Mouse (Mus musculus): ENCODE data around the gene Mab21l3.

The Mab21l3 gene

DNA sequence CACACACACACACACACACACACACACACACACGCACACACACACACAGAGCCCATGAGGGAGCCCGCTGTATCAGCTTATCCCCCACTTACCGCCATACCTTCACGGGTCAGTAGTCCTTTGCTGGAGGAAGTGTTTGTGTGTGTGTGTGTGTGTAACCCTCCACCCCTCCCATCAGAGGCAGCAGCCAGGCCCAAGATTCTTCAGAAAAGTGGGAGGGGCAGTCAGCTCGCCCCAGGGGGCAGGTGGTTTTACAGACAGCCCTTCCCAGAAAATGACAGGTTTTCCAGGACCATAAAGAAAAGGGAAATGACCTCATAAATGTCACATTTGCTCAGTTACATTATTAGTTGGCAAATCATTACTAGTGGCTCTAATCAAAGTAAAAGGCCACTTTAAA lies at the start of gene Mab21l3:
TSS of gene Mab21l3 (minus strand) at position 144 of the 400 bp plus-strand sequence.
- DNase-seq, result no peak

GRCm38 (mm10) chr3:101897377-101897974 lies 48.7 kb upstream of the Mab21l3 start:
- DNase-seq, result no peak

DNA sequence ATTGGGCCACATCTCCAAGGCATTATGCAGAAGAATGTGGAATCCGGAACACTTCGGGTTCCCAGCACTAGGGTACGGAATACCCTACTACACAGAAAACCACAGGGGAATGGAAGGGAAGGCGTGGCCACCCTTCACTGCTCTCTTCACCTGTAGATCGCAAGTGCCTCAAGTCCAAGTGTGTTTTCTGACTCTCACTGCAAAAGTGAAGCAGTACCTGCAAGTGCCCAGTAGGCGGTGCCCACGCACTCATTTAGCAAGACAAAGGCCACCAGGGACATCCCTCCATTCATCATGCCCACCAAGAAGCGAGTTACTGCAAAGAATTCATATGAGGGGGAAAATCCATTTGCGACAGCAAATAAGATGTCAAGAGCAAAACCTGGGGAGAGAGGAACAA lies 48.1 kb upstream of the Mab21l3 start:
- DNase-seq, result peak; percentile 91

GRCm38 (mm10) chr3:101895376-101895910 lies 46.7 kb upstream of the Mab21l3 start:
- no peak for DNase-seq

DNA sequence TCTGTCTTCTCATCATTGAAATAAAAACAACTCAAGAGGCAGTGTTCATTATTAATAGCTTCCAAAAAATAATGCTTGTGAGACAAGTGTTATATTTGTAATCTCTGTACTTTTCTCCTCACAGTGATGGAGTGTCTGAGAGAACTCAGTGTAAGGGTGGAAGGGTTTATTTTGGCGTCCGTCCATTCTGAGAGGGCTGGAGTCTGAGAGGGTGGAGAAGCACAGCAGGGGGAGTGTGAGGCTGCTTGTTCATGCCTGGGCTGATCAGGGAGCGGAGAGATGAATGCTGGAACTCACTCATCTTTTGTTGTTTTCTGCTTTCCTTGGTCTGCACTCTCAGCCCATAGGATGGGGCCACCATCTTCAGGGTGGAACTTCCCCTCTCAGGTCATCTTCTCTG lies 36.8 kb upstream of the Mab21l3 start:
- no peak for DNase-seq

DNA sequence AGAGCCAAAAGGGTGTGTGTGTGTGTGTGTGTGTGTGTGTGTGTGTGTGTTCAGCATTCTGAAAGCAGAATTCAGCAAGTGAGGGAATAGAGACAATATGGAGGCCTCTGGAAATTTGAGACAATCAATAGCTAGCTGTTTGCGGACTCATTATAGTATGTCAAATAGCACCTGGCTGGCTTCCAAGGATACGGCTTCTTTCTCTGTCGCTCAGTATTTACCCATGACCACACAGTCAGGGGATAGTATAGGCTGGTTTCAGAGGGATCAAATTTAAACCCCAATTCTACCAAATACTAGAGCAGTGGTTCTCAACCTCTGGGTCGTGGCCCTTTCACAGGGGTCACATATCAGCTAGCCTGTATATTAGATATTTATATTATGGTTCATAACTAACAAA lies 36.3 kb upstream of the Mab21l3 start:
- no peak for DNase-seq

DNA sequence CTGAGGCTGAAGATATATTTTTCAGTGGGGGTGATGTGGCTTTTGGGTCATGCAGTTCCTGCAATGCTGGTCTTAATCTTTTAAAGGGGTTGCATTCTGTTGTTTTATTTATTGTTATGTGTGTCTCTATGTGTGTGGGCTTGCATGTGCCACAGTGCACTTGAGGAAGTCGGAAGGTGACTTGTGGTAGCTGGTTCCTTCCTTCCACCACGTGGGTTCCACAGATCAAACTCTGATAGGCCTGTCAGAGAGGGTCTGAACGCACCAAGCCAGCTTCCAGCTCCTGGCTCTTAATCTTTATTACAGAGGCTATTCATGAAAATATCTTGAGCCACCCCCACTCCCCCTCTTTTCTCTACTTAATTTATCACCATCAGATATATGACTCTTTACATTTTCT lies 35.1 kb upstream of the Mab21l3 start:
- DNase-seq, result no peak

GRCm38 (mm10) chr3:101881721-101882120 lies 33.0 kb upstream of the Mab21l3 start:
- DNase-seq, result no peak

DNA sequence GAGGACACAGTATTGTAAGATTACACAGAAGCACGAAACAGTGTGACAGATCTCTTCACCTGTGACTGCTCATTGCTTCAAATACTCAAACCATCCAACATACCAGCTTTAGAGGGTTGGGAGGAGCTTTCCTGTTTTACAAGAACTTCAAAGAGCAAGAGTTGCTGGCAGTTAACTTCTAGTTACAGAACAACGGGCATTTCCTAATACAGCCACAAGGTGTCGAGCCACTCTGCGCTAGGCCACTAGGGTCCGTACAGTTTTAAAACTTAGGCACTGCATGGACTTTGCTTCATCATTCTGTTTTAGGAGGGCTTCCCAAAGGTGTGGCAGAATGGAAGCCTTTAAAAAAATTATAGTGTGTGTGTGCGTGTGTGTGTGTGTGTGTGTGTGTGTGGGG lies 32.1 kb upstream of the Mab21l3 start:
- no peak for DNase-seq

DNA sequence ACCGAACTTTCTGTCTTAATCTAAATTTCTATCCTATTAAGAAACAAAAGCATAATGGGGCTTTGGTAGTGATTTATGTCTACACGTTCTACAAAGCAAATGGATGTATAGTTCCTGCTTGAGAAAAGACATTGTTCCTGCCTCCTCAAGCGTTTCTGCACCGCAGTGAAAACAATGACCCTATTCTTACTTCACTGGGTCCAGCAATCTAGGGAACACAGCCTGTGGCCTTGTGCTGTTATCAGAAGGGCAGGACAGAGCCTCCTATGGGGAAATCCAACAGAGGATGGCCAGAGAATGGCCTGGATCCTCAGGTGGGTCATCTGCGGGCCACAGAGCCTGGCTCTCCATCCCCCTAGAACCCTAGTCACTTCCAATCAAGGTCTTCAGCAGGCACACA lies 29.4 kb upstream of the Mab21l3 start:
- DNase-seq, result no peak

DNA sequence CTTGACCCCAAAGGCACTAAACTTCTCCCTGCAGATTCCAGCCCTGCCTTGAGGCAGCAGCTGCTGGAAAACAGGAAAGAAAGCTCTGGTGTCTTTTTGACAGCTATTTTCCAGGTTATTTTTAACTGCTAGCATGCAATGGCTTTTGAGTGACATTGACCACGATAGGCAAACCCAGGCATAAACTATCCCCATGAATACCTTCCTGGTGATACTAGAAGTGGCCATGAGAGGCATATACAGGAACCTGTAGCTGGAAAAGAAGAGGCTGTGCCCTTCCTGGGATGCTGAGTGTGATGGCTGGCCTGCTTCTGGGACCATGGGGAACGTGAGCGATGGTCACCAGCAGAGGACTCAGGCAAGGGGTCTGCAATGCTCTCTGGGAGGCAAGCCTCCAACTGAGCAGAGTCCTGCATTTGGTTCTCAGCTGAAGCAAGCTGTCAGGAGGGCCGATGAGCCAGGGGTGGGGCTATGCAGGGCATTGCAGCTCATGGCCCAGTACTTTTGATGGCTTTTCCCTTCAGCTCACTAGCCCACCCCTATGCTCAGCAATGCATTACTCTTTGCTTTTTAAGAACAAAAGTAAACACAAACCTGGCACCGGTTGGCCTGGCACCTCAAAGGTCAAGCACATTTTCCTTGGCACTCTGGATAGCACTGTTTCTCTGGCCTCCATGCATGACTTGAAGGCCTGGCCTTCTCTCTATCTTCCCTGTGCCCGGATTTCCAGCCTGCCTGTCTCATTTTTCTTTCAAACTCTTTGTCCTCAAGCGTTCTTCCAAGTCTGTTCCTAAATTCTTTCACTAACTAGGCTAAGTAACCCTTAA lies 27.9 kb upstream of the Mab21l3 start:
- no peak for DNase-seq

DNA sequence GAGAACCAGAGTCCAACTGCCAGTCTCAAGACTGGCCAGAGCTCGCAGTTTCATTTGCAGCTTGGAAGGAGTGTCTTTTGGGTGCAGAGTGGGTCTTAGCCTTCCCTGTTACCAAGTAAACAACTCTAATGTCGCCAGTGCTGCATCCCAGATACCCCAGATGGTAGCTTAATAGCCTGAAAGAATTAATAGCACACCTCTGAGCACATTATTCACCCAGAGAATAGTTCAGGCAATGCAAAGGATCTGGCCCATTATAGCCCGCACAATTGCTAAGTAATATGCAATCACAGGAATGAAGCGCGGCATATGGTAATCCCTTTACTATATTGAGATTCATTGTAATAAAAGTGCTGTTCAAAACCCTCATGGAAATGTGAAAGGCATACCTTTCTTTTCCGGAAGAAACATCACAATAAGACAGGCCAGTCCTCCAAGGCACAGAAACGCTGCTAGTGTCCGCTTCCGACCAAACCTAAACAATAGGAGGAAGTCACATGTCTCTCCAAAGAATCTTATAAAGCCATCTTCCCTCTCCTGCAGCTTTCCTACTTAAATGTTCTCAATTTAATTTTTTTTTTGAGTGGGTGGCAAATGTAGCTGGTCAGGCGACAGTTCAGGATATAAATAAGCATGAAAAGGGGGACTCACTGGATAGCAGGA lies 26.6 kb upstream of the Mab21l3 start:
- DNase-seq, result no peak

- no peak for DNase-seq
These were observed 24.4 kb upstream of the Mab21l3 start for GRCm38 (mm10) chr3:101873061-101873675.

GRCm38 (mm10) chr3:101871951-101872350 lies 23.2 kb upstream of the Mab21l3 start:
- no peak for DNase-seq

DNA sequence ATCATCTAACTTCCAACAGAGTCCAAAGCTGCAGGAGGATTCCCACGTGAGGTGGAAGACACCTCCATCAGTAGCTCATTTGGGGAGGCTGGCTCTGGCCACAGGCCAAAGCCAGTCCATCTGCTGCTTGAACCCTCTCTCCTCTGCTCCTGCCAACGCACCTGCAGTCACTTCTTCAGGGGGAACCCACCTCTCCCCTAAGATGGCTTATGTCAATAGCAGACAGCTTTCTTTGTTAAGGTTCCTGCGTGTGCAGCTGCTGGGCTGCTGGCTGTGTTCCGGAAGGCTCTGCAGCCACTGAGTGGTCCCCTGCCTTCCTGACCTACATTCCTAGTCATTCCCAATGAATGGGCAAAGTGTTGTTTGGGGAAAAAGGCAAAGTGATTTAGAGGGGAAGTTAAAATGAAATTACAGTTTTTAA lies 18.3 kb upstream of the Mab21l3 start:
- peak; percentile 88 for DNase-seq

- DNase-seq, result no peak
These were observed 13.1 kb upstream of the Mab21l3 start for GRCm38 (mm10) chr3:101861856-101862255.

DNA sequence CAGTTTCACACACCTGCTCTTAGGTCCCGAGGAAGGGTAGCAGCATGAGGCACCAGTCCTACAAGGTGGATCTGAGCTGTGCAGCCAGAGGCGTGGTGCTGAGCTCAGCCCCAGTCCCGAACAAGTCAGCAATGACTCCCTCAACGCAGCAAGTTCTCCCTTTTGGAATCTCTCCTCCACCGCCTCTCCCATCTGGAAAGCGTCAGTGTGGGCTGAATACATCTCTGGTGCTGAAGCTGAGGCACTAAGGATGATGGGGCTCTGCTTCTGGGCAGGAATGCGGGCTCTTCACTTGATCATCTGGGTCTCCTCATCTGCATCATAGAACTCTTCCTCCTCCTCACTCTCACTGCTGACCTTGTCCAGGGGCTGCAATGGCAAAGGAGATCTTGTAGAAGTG lies 11.4 kb upstream of the Mab21l3 start:
- DNase-seq, result no peak

- no peak for DNase-seq
These were observed 11.0 kb upstream of the Mab21l3 start for GRCm38 (mm10) chr3:101859740-101860139.

- no peak for DNase-seq
These were observed 5.3 kb upstream of the Mab21l3 start for GRCm38 (mm10) chr3:101854075-101854474.

GRCm38 (mm10) chr3:101851363-101851762 lies 2.6 kb upstream of the Mab21l3 start:
- DNase-seq, result no peak

GRCm38 (mm10) chr3:101846096-101846495 lies 2.7 kb downstream of the Mab21l3 start:
- DNase-seq, result no peak

GRCm38 (mm10) chr3:101842372-101843094 lies 6.2 kb downstream of the Mab21l3 start:
- no peak for DNase-seq

- DNase-seq, result no peak
These were observed 9.4 kb downstream of the Mab21l3 start for GRCm38 (mm10) chr3:101839327-101839726.

All from cerebellum, adult 9-10 months (tissue).